Mouse (Mus musculus) central nervous system, embryonic 18 days (tissue): Measurements from ENCODE around the gene Ifrd1. TPM values are rescaled to one million over a fixed set of nuclear protein-coding genes. Genes with fewer than 3 reads are reported as not detected.

ENCODE experiments used
- polyA plus RNA-seq: library from polyadenylated mRNA; depleted of rRNA; stranded (reverse); fragments of >200 nt; gene quantifications from 2 replicates; pipeline ENCODE4 v1.2.3, GENCODE M21; 2012; rRNA removed

The Ifrd1 gene
- 62.8 and 72.1 TPM in 2 replicates for polyA plus RNA-seq

DNA sequence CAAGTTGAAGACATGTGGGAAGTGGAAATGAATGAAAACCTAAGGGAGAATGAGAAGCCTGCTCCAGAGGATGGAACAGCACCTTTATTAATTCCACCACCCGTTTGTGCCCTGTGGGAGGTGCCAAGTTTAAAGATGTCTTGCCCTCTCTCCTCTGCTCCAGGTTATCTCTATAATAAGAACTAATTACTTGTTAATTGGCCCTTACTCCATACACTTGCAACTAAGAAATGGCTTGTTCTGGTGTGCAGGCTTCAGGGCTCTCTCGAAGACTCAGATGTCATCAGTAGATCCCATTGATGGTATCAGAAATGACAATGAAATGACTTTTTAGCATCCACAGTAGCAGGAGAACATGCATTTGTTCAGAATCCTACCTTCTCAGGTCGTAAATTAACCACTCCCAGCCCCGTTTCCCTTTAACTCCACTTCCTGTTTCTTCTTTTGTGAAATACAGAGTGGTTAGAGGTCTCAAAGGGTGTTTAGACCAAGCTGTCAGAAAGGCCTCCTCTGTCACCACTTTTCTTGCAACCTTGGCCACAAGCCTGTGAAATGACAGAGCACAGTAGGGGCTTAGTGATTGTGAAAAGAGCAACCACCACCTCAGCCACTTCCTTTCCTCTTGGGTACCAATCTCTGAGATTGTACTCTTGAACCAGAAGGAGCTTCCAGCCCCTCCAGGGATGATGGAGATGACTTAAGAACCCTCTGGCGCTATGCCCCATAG, at the start of gene Ifrd1:
Gene Ifrd1, minus strand, starts transcription at position 51 of the 727 bp plus-strand sequence.

DNA sequence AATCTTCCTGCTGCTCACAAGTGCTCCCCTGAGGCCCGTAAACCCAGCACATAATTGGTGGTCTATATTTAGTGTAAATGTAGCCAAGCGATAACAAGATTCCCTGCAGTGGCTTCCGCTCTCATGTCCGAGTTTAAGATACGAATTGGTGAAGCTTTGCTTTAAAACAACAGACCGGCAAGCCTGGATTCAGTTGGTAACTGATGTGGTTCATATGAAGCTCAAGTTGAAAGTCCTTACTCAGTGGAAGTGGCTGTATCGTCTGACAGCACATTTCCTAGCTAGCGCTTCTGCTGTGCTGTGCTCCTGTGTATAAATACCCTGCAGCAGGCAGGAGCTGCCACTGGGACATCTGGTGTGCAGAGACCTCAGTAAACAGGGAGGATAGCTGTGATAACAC, 49.0 kb downstream of the Ifrd1 start, which contains the start of gene Lsmem1:
Gene Lsmem1, minus strand, starts transcription at position 189 of the 400 bp plus-strand sequence.

Other genes with a start within 250 kb of the Ifrd1 start
- gene Arl4a, start 210.5 kb downstream of the Ifrd1 start, polyA plus RNA-seq = 46.3 and 48.7 TPM in 2 replicates
- 0.04 and 0.20 TPM in 2 replicates for gene Scin, start 114.3 kb downstream of the Ifrd1 start, polyA plus RNA-seq
- gene Lsmem1, start 49.0 kb downstream of the Ifrd1 start, polyA plus RNA-seq = 0.32 and 0.63 TPM in 2 replicates
- gene Zfp277, start 197.4 kb upstream of the Ifrd1 start, polyA plus RNA-seq = 23.5 and 24.9 TPM in 2 replicates
- gene Dock4, start 197.4 kb upstream of the Ifrd1 start, polyA plus RNA-seq = 27.3 and 29.5 TPM in 2 replicates